Mouse (Mus musculus): ENCODE data around the gene Gmps. TPM values are rescaled to one million over a fixed set of nuclear protein-coding genes. Genes with fewer than 3 reads are reported as not detected.

Gene Gmps
- polyA plus RNA-seq, 1 experiment from 2014 or later, result 75.1 TPM

DNA sequence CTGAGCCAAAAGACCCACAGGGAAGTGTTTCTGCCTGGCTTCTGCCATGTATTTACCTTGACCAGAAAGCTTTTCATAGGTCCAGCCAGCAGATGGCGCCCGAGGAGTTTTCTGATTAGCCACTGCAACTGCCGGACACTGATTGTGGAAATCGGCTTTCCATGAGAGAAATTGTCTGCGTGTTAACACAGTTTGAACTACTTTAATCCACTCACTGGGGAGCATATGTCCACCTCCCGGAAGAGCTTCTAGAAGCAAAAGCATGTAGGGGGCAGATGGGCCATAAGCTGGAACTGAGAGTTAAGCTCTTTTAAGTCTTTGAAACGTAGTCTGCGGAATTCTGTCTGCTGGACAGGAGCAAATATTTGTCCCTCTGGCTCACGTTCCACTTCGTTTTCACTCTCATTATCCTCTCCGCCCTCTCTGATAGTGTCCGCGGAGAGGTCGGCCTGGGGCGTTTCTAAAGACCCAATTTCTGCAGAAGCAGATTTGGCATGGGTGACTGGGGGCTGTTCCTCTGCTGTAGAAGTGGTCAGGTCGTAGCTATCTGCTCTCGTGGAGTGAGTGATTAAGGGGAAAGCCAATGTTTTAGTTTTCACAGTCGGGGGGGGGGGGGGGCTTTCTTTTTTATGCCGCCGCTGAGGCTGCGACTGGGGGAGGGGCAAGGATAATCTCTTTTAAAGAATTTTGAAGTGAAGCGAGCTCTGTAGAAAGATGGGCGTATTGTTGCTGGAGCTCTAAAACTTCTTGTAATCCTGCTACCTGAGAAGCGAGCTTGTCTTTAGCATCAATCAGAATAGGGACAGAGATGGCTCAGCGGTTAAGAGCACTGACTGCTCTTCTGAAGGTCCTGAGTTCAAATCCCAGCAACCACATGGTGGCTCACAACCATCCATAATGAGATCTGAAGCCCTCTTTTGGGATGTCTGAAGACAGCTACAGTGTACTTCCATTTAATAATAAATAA, 64.2 kb downstream of the Gmps start:
- Histone ChIP-seq H3K4me1 (ENCODE audit: control insufficient read depth, insufficient read depth, low read length) (no peaks in the 10 kb centered on the region), H3K27me3 (ENCODE audit: control insufficient read depth, insufficient read depth, low read length) (no peaks in the 10 kb centered on the region), H3K27ac (ENCODE audit: low read depth, low read length) (peak overlapping the region; percentile 9; the same call in 1 of the 2 replicates), H3K4me2 (peak overlapping the region; percentile 57), H3K36me3 (ENCODE audit: control insufficient read depth, insufficient read depth, low read length) (no peaks in the 10 kb centered on the region), H3K9ac (ENCODE audit: low read length) (peak overlapping the region; percentile 44), H3K4me3 (ENCODE audit: low read depth, low read length) (peak overlapping the region; percentile 32), H3K9me3 (ENCODE audit: control insufficient read depth, low read length) (no peaks in the 10 kb centered on the region)
- peak; percentile 86 for ATAC-seq (ENCODE audit: low FRiP score)
- peak; percentile 100 for DNase-seq (ENCODE audit: low spot score, missing footprints)
- WGBS, result 6% methylated on average over 25 of the region's 25 CpGs

Other genes with a start within 250 kb of the Gmps start
- gene Plch1, start 76.6 kb upstream of the Gmps start, polyA plus RNA-seq (2014; fragmentation: Nextera tagmentation; extraction: Ambion mirVana), result 38.7 and 43.6 TPM in 2 replicates
- 2.3 and 3.4 TPM in 2 replicates for gene E130311K13Rik, start 46.6 kb upstream of the Gmps start, polyA plus RNA-seq (2014; fragmentation: Nextera tagmentation; extraction: Ambion mirVana)
- gene Slc33a1, start 11.3 kb upstream of the Gmps start, polyA plus RNA-seq (2014; fragmentation: Nextera tagmentation; extraction: Ambion mirVana), result 11.3 and 12.4 TPM in 2 replicates
- 0.06 TPM in 1 of 2 replicates, not detected in the other for gene Vmn2r1, start 105.4 kb downstream of the Gmps start, polyA plus RNA-seq (2014; fragmentation: Nextera tagmentation; extraction: Ambion mirVana)
- 0.04 TPM in 1 of 2 replicates, not detected in the other for gene Vmn2r2, start 165.8 kb downstream of the Gmps start, polyA plus RNA-seq (2014; fragmentation: Nextera tagmentation; extraction: Ambion mirVana)